Mouse (Mus musculus) forebrain, postnatal 0 days (tissue): Measurements from ENCODE around the gene Ak3. TPM values are rescaled to one million over a fixed set of nuclear protein-coding genes. Genes with fewer than 3 reads are reported as not detected.
A peak's percentile ranks its signal among the peaks of the same experiment; 100 is the strongest.

Source experiments
- ATAC-seq: fragments of 200-750 bp; cut with Nextera tagmentation; 2 replicates; pipeline ENCODE4 v1.8.0; 2017; ENCODE audit warnings: mild to moderate bottlenecking, moderate library complexity
- DNase-seq: peaks from one replicate; pipeline ENCODE4 v3.0.0-alpha.2; 2015
- H3K27ac ChIP-seq: fragments of 300-500 bp; sonication (generic); 2 replicates; pipeline ENCODE4 v1.5.1; 2014; ENCODE audit warnings: low read depth, mild to moderate bottlenecking, antibody characterized with exemption, low read length, moderate library complexity, mixed read lengths
- H3K27me3 ChIP-seq: fragments of 300-500 bp; sonication (generic); 2 replicates; pipeline ENCODE4 v1.6.1; 2014; ENCODE audit warnings: mild to moderate bottlenecking, low read length, mixed read lengths; ENCODE audit not compliant: insufficient read depth
- H3K36me3 ChIP-seq: fragments of 300-500 bp; sonication (generic); 2 replicates; pipeline ENCODE4 v1.6.1; 2014; ENCODE audit warnings: mild to moderate bottlenecking, moderate library complexity; ENCODE audit not compliant: insufficient read depth
- H3K4me1 ChIP-seq: fragments of 300-500 bp; sonication (generic); 2 replicates; pipeline ENCODE4 v1.6.1; 2014; ENCODE audit warnings: antibody characterized with exemption; ENCODE audit not compliant: insufficient read depth
- H3K4me2 ChIP-seq: fragments of 300-500 bp; sonication (generic); 2 replicates; pipeline ENCODE4 v1.6.1; 2014; ENCODE audit warnings: low read depth, mild to moderate bottlenecking, moderate library complexity
- H3K4me3 ChIP-seq: fragments of 300-500 bp; sonication (generic); 2 replicates; pipeline ENCODE4 v1.5.1; 2014; ENCODE audit warnings: low read depth, low read length, mixed read lengths
- H3K9ac ChIP-seq: fragments of 300-500 bp; sonication (generic); 2 replicates; pipeline ENCODE4 v1.6.1; 2014; ENCODE audit warnings: mild to moderate bottlenecking
- H3K9me3 ChIP-seq: fragments of 300-500 bp; sonication (generic); 2 replicates; pipeline ENCODE4 v1.6.1; 2016; ENCODE audit warnings: low read length
- CTCF ChIP-seq: sonication (generic); IDR thresholded peaks from 2 replicates; pipeline ENCODE4 v1.5.1; 2016; ENCODE audit warnings: antibody characterized with exemption, control low read depth, low read depth
- WGBS: fragments of 180-500 bp; shearing (Covaris S2); extraction: QIAGEN DNeasy Blood & Tissue Kit; methylation state at CpG from one replicate; pipeline ENCODE4 v1.1.7; 2014; 5-methylcytosine and 5-hydroxymethylcytosine counted together
- polyA plus RNA-seq: library from polyadenylated mRNA; unstranded; fragments of >200 nt; fragmentation: Nextera tagmentation; extraction: Ambion mirVana; gene quantifications from 2 replicates; pipeline ENCODE4 v1.2.1, GENCODE M21; 2015
- total RNA-seq: library from RNA; depleted of rRNA; stranded (reverse); fragments of >200 nt; gene quantifications from 2 replicates; pipeline ENCODE4 v1.2.3, GENCODE M21; 2014; rRNA removed

The Ak3 gene
- total RNA-seq (62.5 and 76.5 TPM in 2 replicates), polyA plus RNA-seq (58.0 and 68.2 TPM in 2 replicates)

- ATAC-seq (peak; percentile 94), DNase-seq (peak; percentile 77)
- Histone ChIP-seq H3K9ac (peak within 1 kb of the TSS; percentile 94), H3K36me3 (no peaks in the 10 kb centered on the region), H3K4me2 (peak within 1 kb of the TSS; percentile 81), H3K4me1 (peaks cover 10% of the 10 kb centered on the region; the same call in 1 of the 2 replicates), H3K4me3 (peak within 1 kb of the TSS; percentile 81), H3K27me3 (no peaks in the 10 kb centered on the region), H3K9me3 (no peaks in the 10 kb centered on the region), H3K27ac (peak within 1 kb of the TSS; percentile 82)
- peak; percentile 50 for TF ChIP-seq CTCF
- WGBS = 1% methylated on average over 52 of the region's 68 CpGs
Observed at GRCm38 (mm10) chr19:29047334-29048170, at the start of gene Ak3. TSS of gene Ak3 (minus strand) at chr19:29047961.

DNA sequence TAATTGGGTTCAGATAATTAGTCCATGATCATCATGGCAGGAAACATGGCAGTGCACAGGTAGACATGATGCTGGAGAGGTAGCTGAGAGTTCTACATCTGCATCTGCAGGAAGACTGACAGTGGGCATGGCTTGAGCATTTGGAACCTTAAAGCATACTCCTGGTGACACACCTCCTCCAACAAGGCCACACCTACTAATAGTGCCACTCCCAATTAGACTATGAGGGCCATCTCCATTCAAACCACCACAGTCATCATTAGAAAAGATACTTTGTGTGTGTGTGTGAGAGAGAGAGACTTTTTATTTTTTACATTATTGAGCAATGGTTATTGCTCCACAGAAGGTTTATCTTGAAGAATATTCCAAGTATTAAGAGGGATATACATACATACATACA lies 44.4 kb upstream of the Ak3 start:
- H3K4me2 ChIP-seq = no peak overlapping the region
- H3K27me3 ChIP-seq = no peaks in the 10 kb centered on the region
- no peak overlapping the region for H3K9ac ChIP-seq
- H3K9me3 ChIP-seq = no peaks in the 10 kb centered on the region
- H3K36me3 ChIP-seq = no peaks in the 10 kb centered on the region
- H3K4me1 ChIP-seq = no peaks in the 10 kb centered on the region
- DNase-seq = no peak
- H3K4me3 ChIP-seq = no peak overlapping the region
- TF ChIP-seq CTCF = no peak
- ATAC-seq = no peak
- H3K27ac ChIP-seq = no peak overlapping the region

- Histone ChIP-seq H3K36me3 (no peaks in the 10 kb centered on the region), H3K27me3 (no peaks in the 10 kb centered on the region), H3K4me3 (no peak overlapping the region), H3K9ac (no peak overlapping the region), H3K9me3 (no peaks in the 10 kb centered on the region), H3K4me2 (no peak overlapping the region), H3K27ac (no peak overlapping the region), H3K4me1 (no peaks in the 10 kb centered on the region)
- no peak for TF ChIP-seq CTCF
- no peak for ATAC-seq
- no peak for DNase-seq
- 86% methylated on average over 6 of the region's 6 CpGs for WGBS
Observed at GRCm38 (mm10) chr19:29088628-29089027, 40.9 kb upstream of the Ak3 start.

DNA sequence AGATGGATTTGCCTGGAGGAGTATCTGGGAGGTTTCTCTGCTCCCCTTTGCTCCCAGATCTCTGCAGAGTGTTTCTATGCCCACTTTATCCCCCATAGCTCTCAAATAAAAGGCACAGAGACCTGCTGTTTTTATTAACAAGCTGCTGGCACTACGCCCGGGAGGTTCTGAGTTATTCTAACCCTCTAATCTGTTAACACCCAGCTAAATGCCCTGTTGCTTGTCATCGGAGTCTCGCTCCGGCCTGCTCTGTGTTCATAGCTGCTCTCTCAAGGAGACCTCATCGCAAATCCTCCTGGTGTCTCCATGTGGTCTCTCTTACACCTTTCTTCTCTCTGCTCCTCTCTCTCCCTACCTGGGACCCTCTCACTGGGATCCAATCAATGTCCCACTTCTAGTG lies 27.0 kb upstream of the Ak3 start:
- no peak overlapping the region for H3K4me3 ChIP-seq
- no peaks in the 10 kb centered on the region for H3K4me1 ChIP-seq
- no peak overlapping the region for H3K27ac ChIP-seq
- no peaks in the 10 kb centered on the region for H3K9me3 ChIP-seq
- no peaks in the 10 kb centered on the region for H3K36me3 ChIP-seq
- H3K9ac ChIP-seq = no peak overlapping the region
- DNase-seq = peak; percentile 63
- TF ChIP-seq CTCF = no peak
- WGBS = 20% methylated on average over 6 of the region's 6 CpGs
- ATAC-seq = 0 out of 2 replicates have a peak, but pooled peaks have one; percentile 34
- no peak overlapping the region for H3K4me2 ChIP-seq
- no peaks in the 10 kb centered on the region for H3K27me3 ChIP-seq

- TF ChIP-seq CTCF = no peak
Observed at GRCm38 (mm10) chr19:29069195-29069594, 21.4 kb upstream of the Ak3 start.

DNA sequence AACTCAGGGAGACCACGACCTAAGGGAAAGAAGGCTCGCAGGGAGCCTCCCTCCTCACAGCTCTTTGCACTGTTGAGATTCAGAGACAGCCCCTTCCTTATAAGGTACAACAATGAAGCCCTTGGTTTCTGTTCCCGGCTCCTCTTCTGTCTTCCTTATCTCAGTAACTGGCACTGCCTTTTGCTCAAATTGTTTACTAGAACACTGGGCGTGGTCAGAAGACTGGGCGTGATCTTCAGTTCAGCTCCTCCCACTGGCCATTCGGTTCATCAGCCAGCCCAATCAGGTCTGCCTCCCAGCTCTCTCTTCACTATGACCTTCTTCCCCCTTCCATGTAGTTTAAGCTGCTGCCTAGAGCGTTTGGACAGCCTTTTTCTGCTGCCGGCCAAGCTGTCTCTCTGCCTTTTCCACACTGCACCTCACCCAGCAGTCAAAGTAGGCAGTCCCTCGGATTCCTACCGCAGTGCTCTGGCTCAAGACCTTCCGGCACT lies 19.3 kb upstream of the Ak3 start:
- Histone ChIP-seq H3K9ac (no peak overlapping the region), H3K36me3 (no peaks in the 10 kb centered on the region), H3K4me3 (no peak overlapping the region), H3K27ac (no peak overlapping the region), H3K9me3 (no peaks in the 10 kb centered on the region), H3K27me3 (no peaks in the 10 kb centered on the region), H3K4me1 (no peaks in the 10 kb centered on the region), H3K4me2 (peak overlapping the region; percentile 8; the same call in 1 of the 2 replicates)
- WGBS = 24% methylated on average over 11 of the region's 11 CpGs
- ATAC-seq (0 out of 2 replicates have a peak, but pooled peaks have one; percentile 16), DNase-seq (no peak)
- TF ChIP-seq CTCF = no peak

More at GRCm38 (mm10) chr19:29069195-29069594, 21.4 kb upstream of the Ak3 start:
- H3K4me1 ChIP-seq = no peaks in the 10 kb centered on the region
- ATAC-seq (no peak), DNase-seq (no peak)
- no peaks in the 10 kb centered on the region for H3K27me3 ChIP-seq
- no peaks in the 10 kb centered on the region for H3K9me3 ChIP-seq
- H3K27ac ChIP-seq = no peak overlapping the region
- H3K36me3 ChIP-seq = no peaks in the 10 kb centered on the region
- no peak overlapping the region for H3K4me3 ChIP-seq
- WGBS = 76% methylated on average over 5 of the region's 5 CpGs
- no peak overlapping the region for H3K9ac ChIP-seq
- no peak overlapping the region for H3K4me2 ChIP-seq
